12 mouse cellular contexts compared by ENCODE assay signal in the genomic region with DNA sequence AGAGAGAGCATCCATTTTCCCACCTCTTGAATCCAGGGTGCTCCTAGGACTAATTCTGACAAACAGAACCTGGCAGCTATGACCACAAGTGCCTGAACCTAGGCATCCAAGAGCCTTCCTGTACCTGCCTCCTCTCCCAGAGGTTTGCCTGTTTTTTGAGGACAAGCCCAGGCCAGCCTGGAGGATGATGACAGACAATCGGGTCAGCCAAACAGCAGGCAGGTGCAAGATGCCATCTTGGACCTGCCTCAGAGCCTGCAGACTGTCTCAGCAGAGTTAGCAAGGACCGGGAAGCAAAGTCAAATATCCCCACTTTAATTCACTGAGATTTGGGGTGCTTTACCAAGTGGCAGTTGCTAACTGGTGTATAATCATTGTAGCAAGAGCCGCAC.
DNase-seq lines count a peak whose midpoint lies in the region; ATAC-seq and TF ChIP-seq lines count a peak whose summit lies in the region.
"Had no signal": no experiment of that assay in that cellular context is flagged by ENCODE, and none has a peak within 500 bp of the region (broad histone marks: within the 10 kb centered on the region; RNA-seq: fewer than 3 reads in every experiment).

No protein-coding gene starts in this region.

- peak; percentile 22 for ATAC-seq in erythroid progenitor cell, adult 5-6 weeks (replicated peaks; ENCODE audit: low FRiP score, poor library complexity, severe bottlenecking)
- no peak for ATAC-seq in hindbrain, embryonic 14.5 days (ENCODE audit: low FRiP score)
- no peak for ATAC-seq in midbrain, embryonic 13.5 days
- no peak for ATAC-seq in stomach, postnatal 0 days (ENCODE audit: low FRiP score, low TSS enrichment)

- 78% methylated on average over 3 of the region's 3 CpGs for WGBS in hindbrain, embryonic 14.5 days
- WGBS in midbrain, embryonic 13.5 days, result 84% methylated on average over 3 of the region's 3 CpGs
- WGBS in stomach, postnatal 0 days, result 77% methylated on average over 3 of the region's 3 CpGs

- no peak for TF ChIP-seq CTCF in left cerebral cortex, adult 2 months (IDR thresholded peaks at IDR 0.05)
- no peak for TF ChIP-seq CTCF in stomach, postnatal 0 days (IDR thresholded peaks at IDR 0.05; ENCODE audit: low read depth)

- H3K36me3 ChIP-seq in hindbrain, embryonic 14.5 days (replicated peaks; ENCODE audit: control insufficient read depth, insufficient read depth), result no peaks in the 10 kb centered on the region
- H3K36me3 ChIP-seq in midbrain, embryonic 13.5 days, result no peaks in the 10 kb centered on the region
- no peaks in the 10 kb centered on the region for H3K36me3 ChIP-seq in stomach, postnatal 0 days (ENCODE audit: control insufficient read depth, insufficient read depth, low read length)

- intact Hi-C loops in left cerebral cortex, adult 2 months (cut with DNase I), result no loop called here
- intact Hi-C loops in left cerebral cortex, postnatal 25 days (cut with DNase I), result no loop called here

- peaks cover 37% of the 10 kb centered on the region for H3K4me1 ChIP-seq in hindbrain, embryonic 14.5 days (replicated peaks; ENCODE audit: control insufficient read depth, insufficient read depth, low read length)
- H3K4me1 ChIP-seq in midbrain, embryonic 13.5 days (replicated peaks), result peaks cover 41% of the 10 kb centered on the region
- H3K4me1 ChIP-seq in stomach, postnatal 0 days (replicated peaks; ENCODE audit: control insufficient read depth, insufficient read depth), result no peaks in the 10 kb centered on the region

- no peak overlapping the region for H3K4me3 ChIP-seq in left cerebral cortex, adult 2 months
- H3K4me3 ChIP-seq in hindbrain, embryonic 14.5 days (replicated peaks; ENCODE audit: low read length), result no peak overlapping the region
- H3K4me3 ChIP-seq in midbrain, embryonic 13.5 days (replicated peaks), result no peak overlapping the region
- no peak overlapping the region for H3K4me3 ChIP-seq in stomach, postnatal 0 days (ENCODE audit: low read depth, low read length)

- peak overlapping the region; percentile 16; the same call in 1 of the 2 replicates for H3K27ac ChIP-seq in left cerebral cortex, adult 2 months
- peak overlapping the region; percentile 81 for H3K27ac ChIP-seq in hindbrain, embryonic 14.5 days
- H3K27ac ChIP-seq in midbrain, embryonic 13.5 days, result peak overlapping the region; percentile 82
- no peak overlapping the region for H3K27ac ChIP-seq in stomach, postnatal 0 days (replicated peaks)

- no peaks in the 10 kb centered on the region for H3K27me3 ChIP-seq in hindbrain, embryonic 14.5 days (ENCODE audit: control insufficient read depth, insufficient read depth, low read length)
- H3K27me3 ChIP-seq in midbrain, embryonic 13.5 days, result no peaks in the 10 kb centered on the region
- H3K27me3 ChIP-seq in stomach, postnatal 0 days (ENCODE audit: control insufficient read depth, insufficient read depth, low read length), result no peaks in the 10 kb centered on the region
- H3K27me3 ChIP-seq: CH12.LX had no signal

- H3K4me2 ChIP-seq in hindbrain, embryonic 14.5 days (replicated peaks), result no peak overlapping the region
- no peak overlapping the region for H3K4me2 ChIP-seq in midbrain, embryonic 13.5 days (replicated peaks)
- H3K4me2 ChIP-seq in stomach, postnatal 0 days (replicated peaks; ENCODE audit: low read depth), result no peak overlapping the region

- H3K9me3 ChIP-seq in hindbrain, embryonic 14.5 days (ENCODE audit: control insufficient read depth, low read length), result no peaks in the 10 kb centered on the region
- no peaks in the 10 kb centered on the region for H3K9me3 ChIP-seq in midbrain, embryonic 13.5 days
- no peaks in the 10 kb centered on the region for H3K9me3 ChIP-seq in stomach, postnatal 0 days (ENCODE audit: control insufficient read depth, low read length)

- no peak for TF ChIP-seq EP300 in stomach, postnatal 0 days (optimal IDR thresholded peaks at IDR 0.05)

- DNase-seq in left cerebral cortex, adult 2 months (ENCODE audit: extremely low spot score in 1 of 2, low spot score in 2 of 2), result no peak
- DNase-seq in left cerebral cortex, adult 11 months (ENCODE audit: low spot score), result no peak
- no peak for DNase-seq in hindbrain, embryonic 14.5 days (ENCODE audit: low spot score)
- DNase-seq in urinary bladder, postnatal 25 days (ENCODE audit: low spot score), result no peak
- DNase-seq in left cerebral cortex, postnatal 25 days (ENCODE audit: low spot score in 2 of 2), result no peak
- no peak for DNase-seq in stomach, postnatal 0 days (ENCODE audit: low spot score)
- DNase-seq: left cerebral cortex, postnatal 4 days; right cerebral cortex, postnatal 25 days; thymus, adult 18-20 months had no signal

- no peak overlapping the region for H3K9ac ChIP-seq in hindbrain, embryonic 14.5 days
- no peak overlapping the region for H3K9ac ChIP-seq in midbrain, embryonic 13.5 days (replicated peaks)
- H3K9ac ChIP-seq in stomach, postnatal 0 days (ENCODE audit: low read length), result no peak overlapping the region
